Mouse (Mus musculus) monocyte, adult 5-6 weeks (primary cell): Measurements from ENCODE around the gene Drd3. TPM values are rescaled to one million over a fixed set of nuclear protein-coding genes. Genes with fewer than 3 reads are reported as not detected.

Experiments used
- total RNA-seq: library from RNA; stranded (forward); fragments of 200-1000, 200-491, 200-594 nt; gene quantifications from 3 replicates; pipeline ENCODE4 v1.2.3, GENCODE M21; 2017

The Drd3 gene
- total RNA-seq, 1 experiment from 2014 or later = not detected

Other genes starting within 250 kb of the Drd3 start
- gene Tigit, start 89.9 kb upstream of the Drd3 start, total RNA-seq = 5.7 to 20.8 TPM (median 19.6 TPM) in 3 replicates
- gene Ccdc191, start 135.8 kb downstream of the Drd3 start, total RNA-seq = 6.9 to 20.4 TPM (median 11.4 TPM) in 3 replicates
- 11.5 to 22.4 TPM (median 13.1 TPM) in 3 replicates for gene Qtrt2, start 172.8 kb downstream of the Drd3 start, total RNA-seq
- gene Zdhhc23, start 225.8 kb downstream of the Drd3 start, total RNA-seq = 0.95 to 3.9 TPM (median 1.8 TPM) in 3 replicates